Mouse (Mus musculus) spleen, postnatal 36 days (tissue): ENCODE data around the gene Olfr204.
"Not testable (repeated sequence)": the region's sequence is repeated elsewhere in the genome, so short reads cannot be mapped to it uniquely, and the experiment has no call there.

ENCODE experiments used
- DNase-seq, 2 experiments: peaks; one replicate each; pipeline ENCODE4 v3.0.0; 2022; ENCODE audit warnings: low spot score in 2 of 2, mixed read lengths in 1 of 2

The Olfr204 gene

GRCm38 (mm10) chr16:59318148-59318547 is at the start of gene Olfr204:
Olfr204 (minus strand) TSS chr16:59318248.
- DNase-seq = no peak

- DNase-seq = no peak
Observed at GRCm38 (mm10) chr16:59363893-59364292, 45.8 kb upstream of the Olfr204 start, which contains the start of gene Olfr209. Olfr209 (minus strand) TSS chr16:59363993.

DNA sequence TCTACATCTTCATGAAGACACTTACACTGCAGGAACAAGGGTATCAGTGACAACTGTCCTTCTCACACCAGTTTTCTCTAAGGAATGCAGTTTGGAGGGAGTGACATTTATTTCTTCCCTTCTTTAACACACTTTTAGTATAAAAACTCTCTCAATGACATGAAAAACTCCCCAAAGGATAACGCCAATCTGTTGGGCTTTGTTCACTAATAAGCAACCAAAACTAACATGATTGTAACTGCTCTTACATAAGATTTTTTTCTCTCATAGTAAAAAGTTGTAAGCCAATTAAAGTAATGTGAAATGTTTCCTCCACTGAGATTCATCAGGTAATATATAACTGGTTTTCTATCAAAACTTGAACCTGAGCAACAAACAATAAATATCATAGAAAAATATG is 31.1 kb upstream of the Olfr204 start, which contains the start of gene Olfr206:
Gene Olfr206 (minus strand): TSS at position 101 of the 400 bp plus-strand sequence.
- DNase-seq = no peak

DNA sequence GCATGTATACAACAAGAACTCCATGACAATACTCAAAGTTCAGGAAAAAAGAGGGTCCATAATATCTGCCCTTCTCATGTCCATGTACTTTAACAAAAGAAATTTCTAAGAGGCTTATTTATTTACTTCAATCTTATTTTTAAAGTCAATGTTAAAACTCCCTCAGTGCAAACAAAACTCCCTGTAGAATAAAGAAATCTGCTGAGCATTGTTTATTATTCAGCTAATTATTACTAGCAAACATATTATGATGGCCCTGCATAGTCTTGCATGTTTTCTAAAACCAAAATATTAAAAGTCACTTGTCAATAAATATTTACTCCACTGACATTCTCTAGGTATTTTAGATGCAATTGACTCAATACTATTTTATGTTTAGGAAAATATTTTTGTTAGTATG is 13.0 kb upstream of the Olfr204 start, which contains the start of gene Olfr205:
Gene Olfr205 (minus strand): TSS at position 101 of the 400 bp plus-strand sequence.
- DNase-seq = no peak

GRCm38 (mm10) chr16:59323262-59323661 is 5.2 kb upstream of the Olfr204 start:
- DNase-seq = not testable (repeated sequence)

- no peak for DNase-seq
Observed at GRCm38 (mm10) chr16:59298581-59298980, 19.5 kb downstream of the Olfr204 start, which contains the start of gene Olfr203. Olfr203 (plus strand) TSS chr16:59298881.

GRCm38 (mm10) chr16:59287576-59287975 is 30.5 kb downstream of the Olfr204 start:
- not testable (repeated sequence) for DNase-seq

DNA sequence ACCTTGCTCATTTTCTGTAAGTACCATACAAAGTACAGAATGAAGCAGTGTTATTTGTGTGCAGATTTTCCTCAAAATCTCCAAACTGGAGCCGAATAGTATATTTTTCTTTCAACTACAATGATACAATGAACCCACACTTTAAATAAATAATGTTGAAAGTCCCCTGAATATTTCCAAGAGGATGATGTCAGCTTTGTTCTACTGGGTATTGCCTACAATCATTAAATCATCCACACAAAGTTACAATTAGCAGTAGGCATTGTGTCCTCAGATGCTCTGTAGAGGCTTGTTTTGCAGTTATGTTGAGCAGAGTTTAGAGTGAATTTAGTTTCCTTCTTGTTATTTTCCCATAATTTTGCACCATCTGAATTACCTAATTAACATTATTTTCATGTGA is 31.4 kb downstream of the Olfr204 start, which contains the start of gene Olfr202:
Gene Olfr202 (minus strand): TSS at position 101 of the 400 bp plus-strand sequence.
- DNase-seq = no peak

DNA sequence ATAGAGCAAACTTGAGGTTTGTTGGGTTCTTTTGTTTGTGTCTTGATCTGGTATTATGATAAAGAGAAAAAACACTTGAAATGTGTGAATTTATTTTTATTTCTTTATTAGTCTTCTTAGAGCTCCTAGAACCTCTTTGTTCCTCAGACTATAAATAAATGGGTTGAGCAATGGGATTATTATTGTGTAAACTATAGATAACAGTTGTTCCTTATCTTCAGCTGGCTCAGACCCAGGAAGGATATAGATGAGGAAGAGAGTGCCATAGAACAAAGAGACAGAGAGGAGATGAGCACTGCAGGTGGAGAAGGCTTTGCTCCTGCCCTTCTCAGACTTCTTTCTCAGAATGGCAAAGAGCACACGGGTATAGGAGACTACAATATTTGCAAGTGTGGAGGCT is 34.6 kb downstream of the Olfr204 start:
- DNase-seq = no peak

DNA sequence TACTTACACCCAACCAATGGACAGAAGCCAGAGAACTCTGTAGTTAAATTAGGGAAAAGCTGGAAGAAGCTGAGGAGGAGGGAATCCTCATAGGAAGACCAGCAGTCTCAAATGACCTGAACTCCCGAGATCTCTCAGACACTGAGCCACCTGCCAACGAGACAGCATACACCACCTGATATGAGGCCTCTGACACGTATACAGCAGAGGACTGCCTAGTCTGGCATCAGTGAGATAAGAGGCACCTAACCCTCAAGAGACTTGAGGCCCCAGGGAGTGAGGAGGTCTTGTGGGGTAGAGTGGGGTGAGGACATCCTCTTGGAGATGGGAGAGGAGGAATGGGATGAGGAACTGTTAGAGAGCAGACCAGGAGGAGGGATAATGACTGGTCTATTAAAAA is 37.5 kb downstream of the Olfr204 start:
- no peak for DNase-seq

GRCm38 (mm10) chr16:59272532-59272931 is 45.5 kb downstream of the Olfr204 start, which contains the start of gene Olfr201:
Olfr201 (minus strand) TSS chr16:59272632.
- DNase-seq = not testable (repeated sequence)

DNA sequence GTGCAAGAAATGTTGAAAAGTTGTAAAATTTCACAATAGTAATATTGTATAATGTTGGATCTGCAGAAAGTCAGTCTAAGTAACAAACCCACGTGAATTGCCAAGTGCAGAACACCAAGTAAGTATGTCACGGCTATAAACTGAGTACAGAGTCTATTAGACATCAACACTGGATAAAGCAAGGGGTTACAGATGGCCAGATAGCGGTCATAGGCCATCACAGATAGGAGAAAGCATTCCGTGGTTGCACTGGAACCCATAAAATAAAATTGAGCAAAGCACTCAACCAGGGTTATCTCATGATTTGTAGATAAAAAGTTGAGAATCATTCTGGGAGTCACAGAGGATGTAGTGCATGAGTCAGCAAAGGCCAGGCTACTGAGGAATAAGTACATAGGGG is 49.0 kb downstream of the Olfr204 start:
- DNase-seq = not testable (repeated sequence)
